Mouse (Mus musculus) small intestine, adult 2 months (tissue): ENCODE measurements around the gene Syngap1. TPM values are rescaled to one million over a fixed set of nuclear protein-coding genes. Genes with fewer than 3 reads are reported as not detected.

ENCODE experiments used
- H3K27ac ChIP-seq: fragments of 200-500 bp; 2 replicates; pipeline ENCODE4 v1.5.1; 2012; ENCODE audit warnings: low read depth, low read length, control low read depth, inconsistent platforms; ENCODE audit not compliant: insufficient read depth
- H3K27me3 ChIP-seq: fragments of 200-500 bp; 2 replicates; pipeline ENCODE4 v1.6.1; 2012; ENCODE audit warnings: mild to moderate bottlenecking, moderate library complexity, low read length, inconsistent platforms; ENCODE audit not compliant: control insufficient read depth, insufficient read depth
- H3K36me3 ChIP-seq: fragments of 200-500 bp; 2 replicates; pipeline ENCODE4 v1.6.1; 2012; ENCODE audit warnings: mild to moderate bottlenecking, low read length, control low read depth, inconsistent platforms; ENCODE audit not compliant: control insufficient read depth, insufficient read depth
- H3K4me1 ChIP-seq: fragments of 200-500 bp; 2 replicates; pipeline ENCODE4 v1.6.1; 2012; ENCODE audit warnings: low read length, inconsistent platforms, mixed read lengths; ENCODE audit not compliant: control insufficient read depth, insufficient read depth, insufficient read length
- H3K4me3 ChIP-seq: fragments of 200-500 bp; 2 replicates; pipeline ENCODE4 v1.5.1; 2012; ENCODE audit warnings: low read depth, mild to moderate bottlenecking, control low read depth, inconsistent platforms, low read length, moderate library complexity
- CTCF ChIP-seq: fragments of 200-500 bp; IDR thresholded peaks from 2 replicates; pipeline ENCODE4 v1.5.1; 2012; ENCODE audit warnings: low read depth, mild to moderate bottlenecking, control low read depth, inconsistent platforms, low read length, moderate library complexity, mixed read lengths; ENCODE audit not compliant: insufficient replicate concordance, insufficient read length; ENCODE audit errors: extremely low read depth
- POLR2A ChIP-seq: fragments of 200-500 bp; IDR thresholded peaks from 2 replicates; pipeline ENCODE4 v1.6.1; 2012; ENCODE audit warnings: low read depth, mild to moderate bottlenecking, control low read depth, inconsistent platforms, low read length, moderate library complexity
- WGBS: fragments of 180-500 bp; shearing (Covaris S2); methylation state at CpG from one replicate; pipeline ENCODE4 v1.1.7; 2018; 5-methylcytosine and 5-hydroxymethylcytosine counted together
- polyA plus RNA-seq: library from polyadenylated mRNA; depleted of rRNA; stranded (reverse); fragments of >200 nt; gene quantifications from 2 replicates; pipeline ENCODE4 v1.2.3, GENCODE M21; 2012

Syngap1 gene
- polyA plus RNA-seq, 1 experiment, result 8.6 TPM

GRCm38 (mm10) chr17:26932839-26933398, 8.1 kb upstream of the Syngap1 start, which contains the start of gene Phf1:
TSS of gene Phf1 (plus strand) at chr17:26933052.
- Histone ChIP-seq H3K27ac (peak within 1 kb of the TSS; percentile 60), H3K27me3 (no peaks in the 10 kb centered on the region), H3K4me1 (peaks cover 9% of the 10 kb centered on the region), H3K36me3 (peaks cover 24% of the 10 kb centered on the region), H3K4me3 (peak within 1 kb of the TSS; percentile 80)
- no peak for TF ChIP-seq CTCF
- peak; percentile 9; the same call in 1 of the 2 replicates for TF ChIP-seq POLR2A
- WGBS, result 0% methylated on average over 42 of the region's 43 CpGs

- WGBS, result 5% methylated on average over 13 of the region's 13 CpGs
Observed at GRCm38 (mm10) chr17:26933419-26933818, 7.6 kb upstream of the Syngap1 start.

GRCm38 (mm10) chr17:26933885-26934827, 6.9 kb upstream of the Syngap1 start:
- Histone ChIP-seq H3K36me3 (peaks cover 22% of the 10 kb centered on the region), H3K27ac (no peak overlapping the region), H3K4me3 (peak overlapping the region; percentile 80), H3K4me1 (peaks cover 11% of the 10 kb centered on the region), H3K27me3 (no peaks in the 10 kb centered on the region)
- TF ChIP-seq CTCF (no peak), POLR2A (no peak)
- 77% methylated on average over 16 of the region's 16 CpGs for WGBS

More at GRCm38 (mm10) chr17:26933419-26933818, 7.6 kb upstream of the Syngap1 start:
- H3K4me3 ChIP-seq, result peak overlapping the region; percentile 80
- peaks cover 24% of the 10 kb centered on the region for H3K36me3 ChIP-seq
- peak overlapping the region; percentile 60 for H3K27ac ChIP-seq
- H3K27me3 ChIP-seq, result no peaks in the 10 kb centered on the region
- TF ChIP-seq POLR2A, result no peak
- TF ChIP-seq CTCF, result no peak
- peaks cover 11% of the 10 kb centered on the region for H3K4me1 ChIP-seq

- H3K4me3 ChIP-seq, result no peak overlapping the region
- peaks cover 13% of the 10 kb centered on the region for H3K4me1 ChIP-seq
- no peak for TF ChIP-seq CTCF
- no peak for TF ChIP-seq POLR2A
- no peaks in the 10 kb centered on the region for H3K27me3 ChIP-seq
- H3K27ac ChIP-seq, result no peak overlapping the region
- WGBS, result 91% methylated on average over 9 of the region's 9 CpGs
- peaks cover 22% of the 10 kb centered on the region for H3K36me3 ChIP-seq
Observed at GRCm38 (mm10) chr17:26935027-26935426, 6.0 kb upstream of the Syngap1 start.

GRCm38 (mm10) chr17:26936453-26936852, 4.6 kb upstream of the Syngap1 start:
- Histone ChIP-seq H3K27me3 (no peaks in the 10 kb centered on the region), H3K4me3 (no peak overlapping the region), H3K36me3 (peaks cover 22% of the 10 kb centered on the region), H3K4me1 (peaks cover 16% of the 10 kb centered on the region), H3K27ac (no peak overlapping the region)
- WGBS, result 84% methylated on average over 12 of the region's 12 CpGs
- TF ChIP-seq POLR2A (no peak), CTCF (no peak)

GRCm38 (mm10) chr17:26936921-26937695, 3.9 kb upstream of the Syngap1 start:
- H3K36me3 ChIP-seq, result peaks cover 22% of the 10 kb centered on the region
- H3K4me1 ChIP-seq, result peaks cover 16% of the 10 kb centered on the region
- no peak overlapping the region for H3K27ac ChIP-seq
- H3K27me3 ChIP-seq, result no peaks in the 10 kb centered on the region
- 0 out of 2 replicates have a peak, but pooled peaks have one; percentile 26 for TF ChIP-seq POLR2A
- no peak for TF ChIP-seq CTCF
- 89% methylated on average over 15 of the region's 15 CpGs for WGBS
- H3K4me3 ChIP-seq, result no peak overlapping the region
